Mouse (Mus musculus) frontal cortex, postnatal 10 days (tissue): Measurements from ENCODE around the gene Nkrf.
A peak's percentile ranks its signal among the peaks of the same experiment; 100 is the strongest.
"Not testable (repeated sequence)": the region's sequence is repeated elsewhere in the genome, so short reads cannot be mapped to it uniquely, and the experiment has no call there.

Source experiments
- DNase-seq, 2 experiments: peaks; one replicate each; pipeline ENCODE4 v3.0.0; 2022; ENCODE audit warnings: low spot score in 2 of 2, mixed read lengths in 1 of 2

Nkrf gene

GRCm38 (mm10) chrX:36902321-36903114 lies at the start of gene Nkrf:
Gene Nkrf (minus strand): TSS chrX:36902899.
- DNase-seq, result peak; percentile 8 to 45

GRCm38 (mm10) chrX:36941106-36941505 lies 38.4 kb upstream of the Nkrf start:
- DNase-seq, result no peak

GRCm38 (mm10) chrX:36939806-36940413 lies 37.2 kb upstream of the Nkrf start:
- DNase-seq, result no peak

GRCm38 (mm10) chrX:36935326-36935966 lies 32.7 kb upstream of the Nkrf start:
- no peak for DNase-seq

- DNase-seq, result no peak
These were observed 27.9 kb upstream of the Nkrf start for GRCm38 (mm10) chrX:36930574-36930973.

GRCm38 (mm10) chrX:36929694-36930093 lies 27.0 kb upstream of the Nkrf start:
- no peak for DNase-seq

GRCm38 (mm10) chrX:36928791-36929190 lies 26.1 kb upstream of the Nkrf start:
- no peak for DNase-seq

- no peak for DNase-seq
These were observed 18.6 kb upstream of the Nkrf start for GRCm38 (mm10) chrX:36921346-36921745.

- no peak for DNase-seq
These were observed 15.1 kb upstream of the Nkrf start for GRCm38 (mm10) chrX:36917749-36918148.

GRCm38 (mm10) chrX:36911343-36911742 lies 8.6 kb upstream of the Nkrf start:
- no peak for DNase-seq

GRCm38 (mm10) chrX:36906539-36906938 lies 3.8 kb upstream of the Nkrf start:
- no peak for DNase-seq

GRCm38 (mm10) chrX:36903115-36903768 lies 543 bp upstream of the Nkrf start:
- DNase-seq, result peak; percentile 88 to 91

- no peak for DNase-seq
These were observed 1.0 kb downstream of the Nkrf start for GRCm38 (mm10) chrX:36901655-36902054.

- DNase-seq, result not testable (repeated sequence)
These were observed 3.8 kb downstream of the Nkrf start for GRCm38 (mm10) chrX:36898931-36899330.

GRCm38 (mm10) chrX:36884719-36885118 lies 18.0 kb downstream of the Nkrf start:
- DNase-seq, result no peak

GRCm38 (mm10) chrX:36874704-36875128 lies 28.0 kb downstream of the Nkrf start:
- DNase-seq, result no peak

GRCm38 (mm10) chrX:36874178-36874696 lies 28.5 kb downstream of the Nkrf start:
- DNase-seq, result peak; percentile 64 to 77

GRCm38 (mm10) chrX:36873765-36874164 lies 28.9 kb downstream of the Nkrf start, which contains the start of the genes Ube2a and C330007P06Rik:
Gene Ube2a (plus strand): TSS chrX:36873900.
Gene C330007P06Rik (minus strand): TSS chrX:36874111.
- DNase-seq, result no peak

GRCm38 (mm10) chrX:36870372-36870771 lies 32.3 kb downstream of the Nkrf start:
- no peak for DNase-seq

GRCm38 (mm10) chrX:36864609-36865328 lies 37.9 kb downstream of the Nkrf start:
- no peak for DNase-seq
